In the genomic region with DNA sequence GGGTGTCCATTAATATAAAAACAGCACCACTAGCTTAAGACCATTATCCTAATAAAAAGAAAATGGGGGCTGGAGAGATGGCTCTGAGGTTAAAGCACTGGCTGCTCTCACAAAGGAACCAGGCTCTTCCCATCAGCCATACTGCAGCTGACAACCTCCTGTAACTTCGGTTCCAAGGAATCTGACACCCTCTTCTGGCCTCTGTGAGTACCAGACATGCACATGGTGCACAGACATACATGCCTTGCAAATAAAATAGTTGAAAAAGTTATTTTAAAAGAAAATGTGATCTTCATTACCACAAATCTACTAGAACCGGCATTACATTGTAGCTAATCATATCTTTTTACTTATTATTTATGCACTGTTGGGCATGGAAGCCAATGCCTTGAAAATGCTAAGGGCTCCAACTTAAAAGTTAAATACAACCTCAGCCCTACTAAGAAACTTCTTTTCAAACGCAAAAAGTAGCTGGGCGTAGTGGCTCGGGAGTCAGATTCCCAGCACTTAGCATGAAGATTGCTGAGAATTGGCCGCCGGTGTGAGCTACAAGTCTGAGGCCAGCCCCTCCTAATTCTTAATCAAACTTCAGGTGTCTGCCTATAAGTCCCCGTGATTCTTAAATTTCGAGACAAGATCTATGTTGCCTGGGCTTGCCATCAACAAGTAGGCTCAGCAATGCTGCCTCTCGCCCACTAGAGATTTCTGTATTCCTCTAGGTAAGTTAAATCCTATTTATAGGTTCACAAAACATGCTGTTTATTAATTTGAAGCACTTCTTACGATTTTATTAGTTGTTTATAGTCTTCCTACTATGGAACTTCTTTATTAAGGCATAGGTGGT, we compare ENCODE assay signal across 1 mouse cellular context.
TF ChIP-seq lines count a peak whose summit lies in the region.

No protein-coding gene starts in this region.

TF ChIP-seq in CH12.LX, 34 proteins besides CTCF, POLR2A, EP300 and RAD21:
- no peak for TF ChIP-seq GABPA (IDR thresholded peaks at IDR 0.05; ENCODE audit: insufficient replicate concordance, low read depth, low read length)
- no peak for TF ChIP-seq RCOR1 (conservative IDR thresholded peaks at IDR 0.05; ENCODE audit: low read depth, low read length)
- no peak for TF ChIP-seq ETS1 (conservative IDR thresholded peaks at IDR 0.05; ENCODE audit: low read depth, low read length)
- TF ChIP-seq JUN (IDR thresholded peaks at IDR 0.05; ENCODE audit: insufficient read depth, low read depth, low read length): no peak
- TF ChIP-seq ZMIZ1 (IDR thresholded peaks at IDR 0.05; ENCODE audit: low read depth, low read length): no peak
- no peak for TF ChIP-seq JUND (conservative IDR thresholded peaks at IDR 0.05; ENCODE audit: low read depth, low read length)
- no peak for TF ChIP-seq KAT2A (IDR thresholded peaks at IDR 0.05; ENCODE audit: insufficient replicate concordance, low read length)
- TF ChIP-seq NELFE (IDR thresholded peaks at IDR 0.05; ENCODE audit: low read depth, low read length): peak; percentile 47; the same call in 1 of the 2 replicates
- no peak for TF ChIP-seq MEF2A (IDR thresholded peaks at IDR 0.05; ENCODE audit: borderline replicate concordance, low read depth, low read length)
- TF ChIP-seq ELF1 (IDR thresholded peaks at IDR 0.05; ENCODE audit: low read depth, low read length): peak; percentile 5; the same call in 1 of the 2 replicates
- no peak for TF ChIP-seq CHD1 (IDR thresholded peaks at IDR 0.05; ENCODE audit: low read depth, low read length)
- TF ChIP-seq ZC3H11A (IDR thresholded peaks at IDR 0.05; ENCODE audit: low read depth, low read length): peak; percentile 72
- no peak for TF ChIP-seq USF2 (conservative IDR thresholded peaks at IDR 0.05; ENCODE audit: low read depth, low read length)
- no peak for TF ChIP-seq UBTF (IDR thresholded peaks at IDR 0.05; ENCODE audit: low read depth, low read length)
- no peak for TF ChIP-seq ZKSCAN1 (IDR thresholded peaks at IDR 0.05; ENCODE audit: borderline replicate concordance, low read depth, low read length)
- no peak for TF ChIP-seq CHD2 (IDR thresholded peaks at IDR 0.05; ENCODE audit: low read length)
- TF ChIP-seq ZNF384 (IDR thresholded peaks at IDR 0.05; ENCODE audit: low read depth, low read length): no peak
- TF ChIP-seq SMC3 (IDR thresholded peaks at IDR 0.05; ENCODE audit: low read depth, low read length): peak; percentile 95
- no peak for TF ChIP-seq PAX5 (IDR thresholded peaks at IDR 0.05; ENCODE audit: low read length)
- no peak for TF ChIP-seq POLR2AphosphoS2 (IDR thresholded peaks at IDR 0.05; ENCODE audit: low read depth, low read length)
- TF ChIP-seq NRF1 (IDR thresholded peaks at IDR 0.05; ENCODE audit: low read depth, low read length): no peak
- no peak for TF ChIP-seq E2F4 (IDR thresholded peaks at IDR 0.05; ENCODE audit: insufficient replicate concordance, low read depth, low read length)
- no peak for TF ChIP-seq MAZ (IDR thresholded peaks at IDR 0.05; ENCODE audit: low read depth, low read length)
- peak; percentile 69 for TF ChIP-seq MAX (IDR thresholded peaks at IDR 0.05; ENCODE audit: low read length)
- 0 out of 2 replicates have a peak, but pooled peaks have one; percentile 14 for TF ChIP-seq IRF4 (IDR thresholded peaks at IDR 0.05; ENCODE audit: low read depth, low read length)
- TF ChIP-seq SIN3A (IDR thresholded peaks at IDR 0.05; ENCODE audit: low read length): peak; percentile 78; the same call in 1 of the 2 replicates
- TF ChIP-seq MYC (IDR thresholded peaks at IDR 0.05; ENCODE audit: low read depth, low read length): peak; percentile 92
- TF ChIP-seq TBP (conservative IDR thresholded peaks at IDR 0.05; ENCODE audit: low read depth, low read length): no peak
- TF ChIP-seq BHLHE40 (IDR thresholded peaks at IDR 0.05; ENCODE audit: low read depth, low read length): no peak
- no peak for TF ChIP-seq HCFC1 (IDR thresholded peaks at IDR 0.05; ENCODE audit: low read depth, low read length)
- no peak for TF ChIP-seq TCF12 (IDR thresholded peaks at IDR 0.05; ENCODE audit: low read depth, low read length)
- peak; percentile 88 for TF ChIP-seq MXI1 (IDR thresholded peaks at IDR 0.05; ENCODE audit: low read depth, low read length)
- TF ChIP-seq USF1 (IDR thresholded peaks at IDR 0.05; ENCODE audit: low read depth, low read length): no peak
- no peak for TF ChIP-seq MAFK (IDR thresholded peaks at IDR 0.05; ENCODE audit: insufficient replicate concordance, low read length)
